ENCODE assay signal across 26 mouse cellular contexts in genomic region chr6:8640863-8641262, GRCm38 (mm10).
A peak's percentile ranks its signal among the peaks of the same experiment; 100 is the strongest.
DNase-seq lines count a peak whose midpoint lies in the region; ATAC-seq and TF ChIP-seq lines count a peak whose summit lies in the region.
"Had no signal": no experiment of that assay in that cellular context is flagged by ENCODE, and none has a peak within 500 bp of the region (broad histone marks: within the 10 kb centered on the region; RNA-seq: fewer than 3 reads in every experiment).

No protein-coding gene starts in this region.

- no peak for DNase-seq in midbrain, embryonic 11.5 days (ENCODE audit: low spot score, missing footprints)
- DNase-seq in Patski (ENCODE audit: low read depth, low spot score): no peak
- DNase-seq in right cerebral cortex, postnatal 14 days: no peak
- no peak for DNase-seq in layer of hippocampus, adult 2 months (ENCODE audit: low spot score in 2 of 2)
- no peak for DNase-seq in layer of hippocampus, postnatal 25 days (ENCODE audit: extremely low spot score in 1 of 2, low spot score in 1 of 2)
- DNase-seq: adrenal gland, adult 2 months; adrenal gland, postnatal 14 days; cerebellum, adult 11 months; cerebellum, adult 2 months; cerebellum, adult 9-11 months; cerebellum, postnatal 25 days; gastrocnemius, postnatal 10 days; gastrocnemius, postnatal 36 days; heart, adult 2 months; heart, postnatal 14 days; heart, postnatal 4 days had no signal

- H3K4me3 ChIP-seq in midbrain, embryonic 16.5 days (ENCODE audit: low read depth, low read length): no peak overlapping the region
- H3K4me3 ChIP-seq in midbrain, embryonic 11.5 days (ENCODE audit: low read depth, low read length): no peak overlapping the region
- H3K4me3 ChIP-seq in layer of hippocampus, adult 2 months: no peak overlapping the region
- H3K4me3 ChIP-seq: embryonic facial prominence, embryonic 12.5 days; embryonic facial prominence, embryonic 15.5 days; forebrain, embryonic 13.5 days; heart, adult 2 months; heart, embryonic 10.5 days; heart, embryonic 13.5 days had no signal

- no peak overlapping the region for H3K27ac ChIP-seq in midbrain, embryonic 16.5 days (ENCODE audit: low read length)
- H3K27ac ChIP-seq in midbrain, embryonic 11.5 days (ENCODE audit: low read depth, low read length): no peak overlapping the region
- no peak overlapping the region for H3K27ac ChIP-seq in layer of hippocampus, adult 2 months
- H3K27ac ChIP-seq: embryonic facial prominence, embryonic 12.5 days; embryonic facial prominence, embryonic 15.5 days; forebrain, embryonic 13.5 days; heart, adult 2 months; heart, embryonic 10.5 days; heart, embryonic 13.5 days; hindbrain, embryonic 14.5 days; hindbrain, postnatal 0 days had no signal

- CTCF ChIA-PET in Patski (lab: Charles Lee): interaction anchor here (0.9 to 1.3 kb wide), 3 partner anchors 11 to 107 kb away, joined by 3 to 5 read pairs (median 3); no protein-coding TSS in a partner anchor

- no peak overlapping the region for H3K9ac ChIP-seq in midbrain, embryonic 16.5 days (ENCODE audit: low read depth, low read length)
- H3K9ac ChIP-seq in midbrain, embryonic 11.5 days (ENCODE audit: low read length): no peak overlapping the region
- H3K9ac ChIP-seq: embryonic facial prominence, embryonic 12.5 days; embryonic facial prominence, embryonic 15.5 days; forebrain, embryonic 13.5 days; heart, embryonic 13.5 days; hindbrain, embryonic 14.5 days had no signal

- TF ChIP-seq CTCF in Patski (IDR thresholded peaks at IDR 0.05): no peak
- TF ChIP-seq CTCF in layer of hippocampus, adult 2 months (conservative IDR thresholded peaks at IDR 0.05): no peak

- in situ Hi-C loops in Patski (cut with MboI; ENCODE audit: low pct_unique_long_range_greater_than_20kb): no loop called here

- H3K9me3 ChIP-seq in midbrain, embryonic 16.5 days (replicated peaks; ENCODE audit: control insufficient read depth, low read length, poor library complexity, severe bottlenecking): no peaks in the 10 kb centered on the region
- H3K9me3 ChIP-seq in midbrain, embryonic 11.5 days (ENCODE audit: control insufficient read depth, low read length): no peaks in the 10 kb centered on the region
- H3K9me3 ChIP-seq: embryonic facial prominence, embryonic 12.5 days; embryonic facial prominence, embryonic 15.5 days; heart, embryonic 10.5 days; heart, embryonic 13.5 days had no signal

- H3K36me3 ChIP-seq in midbrain, embryonic 16.5 days (ENCODE audit: control insufficient read depth, insufficient read depth, low read length): peaks cover 6% of the 10 kb centered on the region
- no peaks in the 10 kb centered on the region for H3K36me3 ChIP-seq in midbrain, embryonic 11.5 days (ENCODE audit: control insufficient read depth, insufficient read depth, low read length)
- H3K36me3 ChIP-seq: embryonic facial prominence, embryonic 12.5 days; embryonic facial prominence, embryonic 15.5 days had no signal

- ATAC-seq in midbrain, embryonic 16.5 days: 0 out of 2 replicates have a peak, but pooled peaks have one; percentile 40
- ATAC-seq in midbrain, embryonic 11.5 days (ENCODE audit: low FRiP score): no peak
- peak; percentile 48 for ATAC-seq in Patski
- peak; percentile 50; the same call in 1 of the 2 replicates for ATAC-seq in megakaryocyte-erythroid progenitor cell, adult 5-6 weeks (replicated peaks; ENCODE audit: low FRiP score, low TSS enrichment, poor library complexity, severe bottlenecking)
- ATAC-seq: forebrain, embryonic 13.5 days; forebrain, embryonic 16.5 days; hindbrain, postnatal 0 days had no signal

- no peak overlapping the region for H3K4me2 ChIP-seq in midbrain, embryonic 16.5 days (ENCODE audit: low read length)
- H3K4me2 ChIP-seq in midbrain, embryonic 11.5 days: no peak overlapping the region
- H3K4me2 ChIP-seq: embryonic facial prominence, embryonic 12.5 days; embryonic facial prominence, embryonic 15.5 days; forebrain, embryonic 13.5 days; heart, embryonic 13.5 days; hindbrain, embryonic 14.5 days had no signal

- POLR2A ChIA-PET in Patski (lab: Charles Lee): no interaction called here

- H3K4me1 ChIP-seq in midbrain, embryonic 16.5 days (ENCODE audit: control insufficient read depth, insufficient read depth, low read length): no peaks in the 10 kb centered on the region
- no peaks in the 10 kb centered on the region for H3K4me1 ChIP-seq in midbrain, embryonic 11.5 days (ENCODE audit: control insufficient read depth, insufficient read depth, low read length)
- H3K4me1 ChIP-seq: heart, embryonic 10.5 days; heart, embryonic 13.5 days had no signal

- WGBS in midbrain, embryonic 16.5 days: 78% methylated on average over 5 of the region's 5 CpGs
- WGBS in midbrain, embryonic 11.5 days: 88% methylated on average over 5 of the region's 5 CpGs

- no peaks in the 10 kb centered on the region for H3K27me3 ChIP-seq in midbrain, embryonic 16.5 days (ENCODE audit: control insufficient read depth, insufficient read depth, low read depth, low read length)
- no peaks in the 10 kb centered on the region for H3K27me3 ChIP-seq in midbrain, embryonic 11.5 days (ENCODE audit: control insufficient read depth, insufficient read depth, low read length)
- no peaks in the 10 kb centered on the region for H3K27me3 ChIP-seq in Patski
- H3K27me3 ChIP-seq: embryonic facial prominence, embryonic 12.5 days; embryonic facial prominence, embryonic 15.5 days; forebrain, embryonic 13.5 days; heart, embryonic 13.5 days had no signal
